Mouse (Mus musculus) midbrain, embryonic 12.5 days (tissue): ENCODE data around the gene Thsd7a. TPM values are rescaled to one million over a fixed set of nuclear protein-coding genes. Genes with fewer than 3 reads are reported as not detected.

Experiments
- ATAC-seq: fragments of 200-750 bp; cut with Nextera tagmentation; 2 replicates; pipeline ENCODE4 v1.8.0; 2017; ENCODE audit warnings: low read depth, moderate TSS enrichment, moderate library complexity; ENCODE audit not compliant: low FRiP score
- H3K27ac ChIP-seq: fragments of 300-500 bp; sonication (generic); replicated peaks from 2 replicates; pipeline ENCODE4 v1.5.1; 2016; ENCODE audit warnings: mild to moderate bottlenecking
- H3K27me3 ChIP-seq: fragments of 300-500 bp; sonication (generic); 2 replicates; pipeline ENCODE4 v1.6.1; 2016; ENCODE audit warnings: mild to moderate bottlenecking
- H3K36me3 ChIP-seq: fragments of 300-500 bp; sonication (generic); 2 replicates; pipeline ENCODE4 v1.6.1; 2016
- H3K4me1 ChIP-seq: fragments of 300-500 bp; sonication (generic); 2 replicates; pipeline ENCODE4 v1.6.1; 2016
- H3K4me2 ChIP-seq: fragments of 300-500 bp; sonication (generic); replicated peaks from 2 replicates; pipeline ENCODE4 v1.6.1; 2016; ENCODE audit warnings: mild to moderate bottlenecking, moderate library complexity
- H3K4me3 ChIP-seq: fragments of 300-500 bp; sonication (generic); 2 replicates; pipeline ENCODE4 v1.5.1; 2016; ENCODE audit warnings: mild to moderate bottlenecking
- H3K9ac ChIP-seq: fragments of 300-500 bp; sonication (generic); replicated peaks from 2 replicates; pipeline ENCODE4 v1.6.1; 2016; ENCODE audit warnings: mild to moderate bottlenecking, moderate library complexity
- H3K9me3 ChIP-seq: fragments of 300-500 bp; sonication (generic); 2 replicates; pipeline ENCODE4 v1.6.1; 2016; ENCODE audit warnings: mild to moderate bottlenecking
- WGBS: fragments of 180-500 bp; shearing (Covaris S2); methylation state at CpG from one replicate; pipeline ENCODE4 v1.1.7; 2016; 5-methylcytosine and 5-hydroxymethylcytosine counted together
- polyA plus RNA-seq: library from polyadenylated mRNA; unstranded; fragments of >200 nt; fragmentation: Nextera tagmentation; extraction: Ambion mirVana; gene quantifications from 2 replicates; pipeline ENCODE4 v1.2.1, GENCODE M21; 2016

The Thsd7a gene
- polyA plus RNA-seq, 1 experiment from 2014 or later: 39.3 TPM

- Histone ChIP-seq H3K4me2 (no peak overlapping the region), H3K27ac (no peak overlapping the region), H3K27me3 (no peaks in the 10 kb centered on the region), H3K4me3 (no peak overlapping the region), H3K4me1 (0 out of 2 replicates have a peak, but pooled peaks cover 3% of the 10 kb centered on the region), H3K9ac (no peak overlapping the region), H3K36me3 (peaks cover 8% of the 10 kb centered on the region), H3K9me3 (no peaks in the 10 kb centered on the region)
- 92% methylated on average over 32 of the region's 32 CpGs for WGBS
- 0 out of 2 replicates have a peak, but pooled peaks have one; percentile 23 for ATAC-seq
Measured at GRCm38 (mm10) chr6:12555114-12556099, 193.8 kb downstream of the Thsd7a start.

- Histone ChIP-seq H3K4me2 (no peak overlapping the region), H3K9me3 (no peaks in the 10 kb centered on the region), H3K4me1 (0 out of 2 replicates have a peak, but pooled peaks cover 3% of the 10 kb centered on the region), H3K4me3 (no peak overlapping the region), H3K36me3 (peaks cover 8% of the 10 kb centered on the region), H3K9ac (no peak overlapping the region), H3K27ac (no peak overlapping the region), H3K27me3 (no peaks in the 10 kb centered on the region)
- no peak for ATAC-seq
- WGBS: 63% methylated on average over 3 of the region's 3 CpGs
Measured at GRCm38 (mm10) chr6:12551176-12551575, 198.0 kb downstream of the Thsd7a start.

DNA sequence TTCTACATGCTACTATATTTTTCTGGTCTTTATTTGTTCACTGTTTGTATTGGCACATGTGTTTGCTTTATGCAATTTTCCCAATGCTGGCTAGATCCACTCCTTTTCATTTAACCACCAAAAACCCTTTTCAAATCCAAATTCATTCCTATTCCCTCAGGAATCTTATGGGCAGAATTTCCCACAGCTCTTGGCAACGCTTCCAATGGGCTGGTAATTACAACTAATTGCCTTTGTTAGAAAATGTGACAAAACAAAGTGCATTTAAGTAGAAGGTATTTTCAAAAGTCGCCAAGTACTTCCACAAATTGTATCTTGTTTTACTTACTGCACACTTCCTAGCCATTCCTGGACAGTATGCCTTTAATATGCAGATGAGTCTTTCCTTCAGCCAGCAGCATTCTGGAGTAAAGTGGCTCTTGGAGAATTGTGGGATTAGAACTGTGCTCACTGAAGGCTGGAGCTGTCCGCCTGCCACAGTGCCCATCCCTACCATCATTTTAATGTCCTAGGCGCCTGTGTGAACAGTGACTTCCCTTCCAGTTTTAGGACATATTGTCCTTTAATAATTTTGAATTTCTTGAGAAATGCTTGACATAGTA is 199.1 kb downstream of the Thsd7a start:
- peak; percentile 55 for ATAC-seq
- Histone ChIP-seq H3K27me3 (no peaks in the 10 kb centered on the region), H3K9ac (no peak overlapping the region), H3K36me3 (peaks cover 7% of the 10 kb centered on the region), H3K9me3 (no peaks in the 10 kb centered on the region), H3K4me1 (0 out of 2 replicates have a peak, but pooled peaks cover 3% of the 10 kb centered on the region), H3K27ac (no peak overlapping the region; the same call in 1 of the 2 replicates), H3K4me3 (no peak overlapping the region), H3K4me2 (no peak overlapping the region)
- WGBS: 53% methylated on average over 4 of the region's 4 CpGs

GRCm38 (mm10) chr6:12544096-12544495 is 205.1 kb downstream of the Thsd7a start:
- H3K27me3 ChIP-seq: no peaks in the 10 kb centered on the region
- ATAC-seq: no peak
- WGBS: 55% methylated on average over 5 of the region's 5 CpGs

GRCm38 (mm10) chr6:12542496-12542895 is 206.7 kb downstream of the Thsd7a start:
- WGBS: 43% methylated on average over 3 of the region's 3 CpGs
- Histone ChIP-seq H3K27me3 (no peaks in the 10 kb centered on the region), H3K4me2 (no peak overlapping the region), H3K27ac (no peak overlapping the region), H3K36me3 (no peaks in the 10 kb centered on the region), H3K4me3 (no peak overlapping the region), H3K9ac (no peak overlapping the region), H3K9me3 (no peaks in the 10 kb centered on the region), H3K4me1 (no peaks in the 10 kb centered on the region)
- ATAC-seq: peak; percentile 77

More at GRCm38 (mm10) chr6:12544096-12544495, 205.1 kb downstream of the Thsd7a start:
- no peak overlapping the region for H3K27ac ChIP-seq
- H3K36me3 ChIP-seq: no peaks in the 10 kb centered on the region
- no peak overlapping the region for H3K4me2 ChIP-seq
- H3K4me3 ChIP-seq: no peak overlapping the region
- no peaks in the 10 kb centered on the region for H3K9me3 ChIP-seq
- no peaks in the 10 kb centered on the region for H3K4me1 ChIP-seq
- no peak overlapping the region for H3K9ac ChIP-seq

DNA sequence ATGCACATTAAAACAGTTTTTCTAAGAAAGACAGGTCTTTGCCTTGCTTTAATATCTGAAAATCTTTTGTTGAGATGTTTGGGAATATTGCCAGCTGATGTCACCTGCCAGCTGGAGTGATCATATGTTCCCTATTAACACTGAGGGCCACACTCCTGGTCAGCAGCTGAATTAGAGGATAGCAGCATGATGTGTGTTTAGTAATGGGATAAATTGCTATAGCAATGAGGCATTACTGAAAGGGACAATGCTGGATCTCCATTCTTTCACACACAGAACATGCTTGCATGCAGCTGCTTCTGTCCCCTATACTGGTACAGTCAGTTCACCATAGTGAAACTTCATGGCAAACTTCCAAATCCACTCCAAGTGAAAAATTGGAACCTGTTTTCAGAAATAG is 230.1 kb downstream of the Thsd7a start:
- Histone ChIP-seq H3K4me1 (peaks cover 3% of the 10 kb centered on the region; the same call in 1 of the 2 replicates), H3K27ac (no peak overlapping the region), H3K9me3 (no peaks in the 10 kb centered on the region), H3K36me3 (no peaks in the 10 kb centered on the region), H3K4me3 (no peak overlapping the region), H3K4me2 (no peak overlapping the region), H3K27me3 (no peaks in the 10 kb centered on the region), H3K9ac (no peak overlapping the region)
- peak; percentile 82 for ATAC-seq

DNA sequence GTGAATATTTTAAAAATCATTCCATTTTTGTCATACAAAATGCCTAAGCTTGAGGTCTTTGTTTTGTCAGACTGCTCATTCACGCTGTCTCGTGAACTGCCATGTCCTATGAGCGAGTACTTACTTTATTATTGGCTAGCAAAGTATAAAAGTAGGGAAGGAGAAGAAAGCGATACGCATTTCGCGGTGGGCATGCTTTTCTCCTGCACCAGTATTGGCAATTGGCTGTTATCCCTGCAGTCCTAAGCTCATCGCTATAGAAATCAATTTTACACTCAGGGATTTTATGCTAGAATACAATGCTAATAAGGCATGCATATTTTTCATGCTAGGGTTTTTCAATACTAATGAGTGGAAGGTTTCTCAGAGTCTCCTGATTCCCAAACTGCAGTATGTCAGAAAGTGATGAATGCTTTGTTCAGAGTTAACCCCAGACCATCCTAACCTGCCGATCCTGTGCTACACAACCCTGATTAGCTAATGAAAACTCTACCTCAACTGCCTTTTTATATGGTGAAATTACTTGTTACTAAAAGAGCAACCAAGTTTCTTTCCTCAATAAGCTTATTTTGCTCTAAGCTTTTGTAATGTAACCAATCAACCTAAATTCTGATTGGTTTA is 230.8 kb downstream of the Thsd7a start:
- Histone ChIP-seq H3K4me1 (peaks cover 3% of the 10 kb centered on the region; the same call in 1 of the 2 replicates), H3K4me2 (no peak overlapping the region), H3K27me3 (no peaks in the 10 kb centered on the region), H3K27ac (no peak overlapping the region), H3K9ac (no peak overlapping the region), H3K36me3 (no peaks in the 10 kb centered on the region), H3K9me3 (no peaks in the 10 kb centered on the region), H3K4me3 (no peak overlapping the region)
- 56% methylated on average over 9 of the region's 9 CpGs for WGBS
- peak; percentile 70 for ATAC-seq

GRCm38 (mm10) chr6:12517726-12518125 is 231.5 kb downstream of the Thsd7a start:
- no peaks in the 10 kb centered on the region for H3K36me3 ChIP-seq
- H3K4me2 ChIP-seq: no peak overlapping the region
- no peak overlapping the region for H3K27ac ChIP-seq
- H3K27me3 ChIP-seq: no peaks in the 10 kb centered on the region
- H3K4me1 ChIP-seq: peaks cover 3% of the 10 kb centered on the region; the same call in 1 of the 2 replicates
- H3K9ac ChIP-seq: no peak overlapping the region
- H3K4me3 ChIP-seq: no peak overlapping the region
- H3K9me3 ChIP-seq: no peaks in the 10 kb centered on the region
- no peak for ATAC-seq

GRCm38 (mm10) chr6:12506877-12507276 is 242.3 kb downstream of the Thsd7a start:
- WGBS: 92% methylated on average over 2 of the region's 2 CpGs
- no peaks in the 10 kb centered on the region for H3K27me3 ChIP-seq
- no peak overlapping the region for H3K9ac ChIP-seq
- H3K4me2 ChIP-seq: no peak overlapping the region
- H3K9me3 ChIP-seq: no peaks in the 10 kb centered on the region
- no peak overlapping the region for H3K4me3 ChIP-seq
- H3K36me3 ChIP-seq: no peaks in the 10 kb centered on the region
- H3K27ac ChIP-seq: no peak overlapping the region
- no peak for ATAC-seq
- no peaks in the 10 kb centered on the region for H3K4me1 ChIP-seq

DNA sequence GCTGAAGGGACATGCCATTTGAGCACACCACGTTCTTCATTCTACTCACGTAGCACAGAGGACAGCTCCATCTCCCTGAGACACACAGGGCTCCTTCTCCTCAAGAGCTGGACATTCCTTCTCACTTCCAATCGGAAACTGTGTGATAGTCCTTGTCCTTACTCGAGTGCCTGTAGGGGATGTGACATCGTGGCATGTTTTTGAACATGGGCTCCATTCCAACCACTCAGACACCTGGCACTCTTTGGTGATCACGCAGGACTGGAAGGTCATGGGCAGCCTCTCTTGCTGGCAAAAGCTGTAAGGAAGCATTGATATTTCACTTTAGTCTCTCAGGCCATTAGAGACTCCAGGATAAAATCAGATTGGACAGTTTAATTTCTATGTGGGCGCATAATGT is 245.3 kb downstream of the Thsd7a start:
- WGBS: 91% methylated on average over 7 of the region's 7 CpGs
- Histone ChIP-seq H3K9ac (no peak overlapping the region), H3K4me3 (no peak overlapping the region), H3K27ac (no peak overlapping the region), H3K27me3 (no peaks in the 10 kb centered on the region), H3K36me3 (no peaks in the 10 kb centered on the region), H3K4me1 (no peaks in the 10 kb centered on the region), H3K9me3 (no peaks in the 10 kb centered on the region), H3K4me2 (no peak overlapping the region)
- ATAC-seq: no peak

DNA sequence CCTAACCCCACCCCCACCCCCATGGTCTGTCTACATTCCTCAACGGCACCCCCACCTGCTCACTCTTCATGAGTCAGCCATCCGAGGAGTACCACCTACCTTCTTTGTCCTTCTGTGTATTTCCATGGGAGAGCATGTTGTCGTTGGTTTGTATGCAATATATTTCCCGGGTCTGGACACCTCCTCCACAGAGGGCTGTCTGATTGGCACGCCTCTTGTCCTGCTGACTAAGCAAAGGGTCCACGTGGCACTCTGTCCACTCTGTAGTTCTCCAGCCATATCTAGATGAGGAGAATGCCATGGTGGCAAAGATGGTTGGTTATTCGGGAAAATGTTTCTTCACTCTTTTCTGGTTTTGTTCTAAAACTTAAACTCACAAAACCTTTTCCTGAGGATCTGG is 248.3 kb downstream of the Thsd7a start:
- 88% methylated on average over 7 of the region's 7 CpGs for WGBS
- no peak overlapping the region for H3K9ac ChIP-seq
- H3K4me3 ChIP-seq: no peak overlapping the region

DNA sequence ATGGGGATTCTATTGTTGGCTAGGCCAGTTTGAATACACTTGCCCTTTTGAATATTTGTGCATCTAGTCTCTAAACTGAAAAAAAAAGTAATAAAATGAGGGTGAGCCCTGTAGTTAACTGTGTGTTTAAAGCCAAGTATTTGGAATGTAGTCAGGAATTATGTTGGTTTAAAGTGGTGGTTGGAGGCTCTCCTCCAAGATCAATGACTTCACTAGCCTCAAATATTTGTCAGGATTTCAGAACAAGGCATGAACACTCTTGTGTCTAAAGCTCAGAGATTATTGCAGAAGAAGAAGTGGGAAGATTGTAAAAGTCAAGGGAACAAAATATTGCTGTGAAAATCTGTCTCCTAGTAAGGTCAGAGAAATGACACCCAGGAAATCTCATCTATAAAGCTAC is 249.3 kb downstream of the Thsd7a start:
- H3K4me3 ChIP-seq: no peak overlapping the region
- H3K27ac ChIP-seq: no peak overlapping the region
- no peak for ATAC-seq
- no peaks in the 10 kb centered on the region for H3K9me3 ChIP-seq
- H3K9ac ChIP-seq: no peak overlapping the region
- H3K4me1 ChIP-seq: no peaks in the 10 kb centered on the region
- H3K4me2 ChIP-seq: no peak overlapping the region
- H3K27me3 ChIP-seq: no peaks in the 10 kb centered on the region
- H3K36me3 ChIP-seq: no peaks in the 10 kb centered on the region

More for the DNA sequence above, 248.3 kb downstream of the Thsd7a start:
- Histone ChIP-seq H3K4me2 (no peak overlapping the region), H3K9me3 (no peaks in the 10 kb centered on the region), H3K27ac (no peak overlapping the region), H3K27me3 (no peaks in the 10 kb centered on the region), H3K4me1 (no peaks in the 10 kb centered on the region), H3K36me3 (no peaks in the 10 kb centered on the region)
- ATAC-seq: no peak
